Comparison of ENCODE assay signal across 10 mouse cellular contexts in genomic region chr2:71981896-71982295, GRCm38 (mm10). TPM values are rescaled to one million over a fixed set of nuclear protein-coding genes. Genes with fewer than 3 reads are reported as not detected.
A peak's percentile ranks its signal among the peaks of the same experiment; 100 is the strongest.
DNase-seq lines count a peak whose midpoint lies in the region; ATAC-seq and TF ChIP-seq lines count a peak whose summit lies in the region.
"Had no signal": no experiment of that assay in that cellular context is flagged by ENCODE, and none has a peak within 500 bp of the region (broad histone marks: within the 10 kb centered on the region; RNA-seq: fewer than 3 reads in every experiment).

No protein-coding gene starts in this region.

- no peak for DNase-seq in heart, embryonic 10.5 days (ENCODE audit: low spot score)
- DNase-seq in heart, postnatal 14 days = no peak
- DNase-seq in lung, postnatal 0 days (ENCODE audit: low spot score) = no peak
- DNase-seq in lung, postnatal 36 days = no peak
- no peak for DNase-seq in limb, embryonic 10.5 days (ENCODE audit: low spot score)
- no peak for DNase-seq in c-Kit-positive CD71-positive TER-119-positive erythroid progenitor cells, embryonic 14.5 days (ENCODE audit: low spot score)
- no peak for DNase-seq in right cerebral cortex, postnatal 36 days (ENCODE audit: low spot score in 2 of 2)
- DNase-seq: adrenal gland, postnatal 25 days; kidney, postnatal 36 days had no signal

- H3K36me3 ChIP-seq in heart, embryonic 10.5 days = no peaks in the 10 kb centered on the region
- H3K36me3 ChIP-seq in lung, postnatal 0 days (ENCODE audit: insufficient read depth, low read length) = no peaks in the 10 kb centered on the region
- H3K36me3 ChIP-seq in limb, embryonic 10.5 days = no peaks in the 10 kb centered on the region
- no peaks in the 10 kb centered on the region for H3K36me3 ChIP-seq in stomach, embryonic 16.5 days (ENCODE audit: control insufficient read depth, insufficient read depth, low read length)

- H3K4me3 ChIP-seq in heart, embryonic 10.5 days = peak overlapping the region; percentile 73; the same call in 1 of the 2 replicates
- no peak overlapping the region for H3K4me3 ChIP-seq in lung, postnatal 0 days (ENCODE audit: low read depth, low read length)
- H3K4me3 ChIP-seq in limb, embryonic 10.5 days = peak overlapping the region; percentile 61; the same call in 1 of the 2 replicates
- no peak overlapping the region for H3K4me3 ChIP-seq in stomach, embryonic 16.5 days (replicated peaks; ENCODE audit: low read length)

- no peaks in the 10 kb centered on the region for H3K9me3 ChIP-seq in heart, embryonic 10.5 days
- H3K9me3 ChIP-seq in lung, postnatal 0 days (ENCODE audit: low read length) = no peaks in the 10 kb centered on the region
- no peaks in the 10 kb centered on the region for H3K9me3 ChIP-seq in limb, embryonic 10.5 days (replicated peaks)
- no peaks in the 10 kb centered on the region for H3K9me3 ChIP-seq in stomach, embryonic 16.5 days (replicated peaks; ENCODE audit: control insufficient read depth, low read length)

- no peak for ATAC-seq in lung, postnatal 0 days
- no peak for ATAC-seq in stomach, embryonic 16.5 days (ENCODE audit: insufficient read depth, low FRiP score)

- no peak for TF ChIP-seq CTCF in lung, postnatal 0 days (IDR thresholded peaks at IDR 0.05)

- no peak overlapping the region for H3K27ac ChIP-seq in heart, embryonic 10.5 days
- H3K27ac ChIP-seq in lung, postnatal 0 days (ENCODE audit: low read length) = no peak overlapping the region
- no peak overlapping the region for H3K27ac ChIP-seq in limb, embryonic 10.5 days
- no peak overlapping the region for H3K27ac ChIP-seq in stomach, embryonic 16.5 days (ENCODE audit: low read length)

- peak overlapping the region; percentile 99 for H3K4me2 ChIP-seq in lung, postnatal 0 days (replicated peaks; ENCODE audit: low read depth, low read length)
- peak overlapping the region; percentile 97; the same call in 1 of the 2 replicates for H3K4me2 ChIP-seq in stomach, embryonic 16.5 days (ENCODE audit: low read depth, low read length)

- H3K27me3 ChIP-seq in heart, embryonic 10.5 days (ENCODE audit: insufficient read depth, poor library complexity, severe bottlenecking) = peaks cover 46% of the 10 kb centered on the region
- H3K27me3 ChIP-seq in lung, postnatal 0 days (replicated peaks; ENCODE audit: insufficient read depth, low read length) = no peaks in the 10 kb centered on the region
- peaks cover 50% of the 10 kb centered on the region for H3K27me3 ChIP-seq in limb, embryonic 10.5 days (ENCODE audit: low read depth, poor library complexity, severe bottlenecking)
- no peaks in the 10 kb centered on the region; the same call in 1 of the 2 replicates for H3K27me3 ChIP-seq in stomach, embryonic 16.5 days (ENCODE audit: control insufficient read depth, insufficient read depth, low read length)

- no peak overlapping the region for H3K9ac ChIP-seq in lung, postnatal 0 days (replicated peaks; ENCODE audit: low read depth)
- no peak overlapping the region for H3K9ac ChIP-seq in stomach, embryonic 16.5 days (ENCODE audit: low read length)

- H3K4me1 ChIP-seq in heart, embryonic 10.5 days = 0 out of 2 replicates have a peak, but pooled peaks cover 4% of the 10 kb centered on the region
- no peaks in the 10 kb centered on the region for H3K4me1 ChIP-seq in lung, postnatal 0 days (ENCODE audit: insufficient read depth, low read depth, low read length)
- peaks cover 10% of the 10 kb centered on the region for H3K4me1 ChIP-seq in limb, embryonic 10.5 days
- peaks cover 6% of the 10 kb centered on the region; the same call in 1 of the 2 replicates for H3K4me1 ChIP-seq in stomach, embryonic 16.5 days (ENCODE audit: control insufficient read depth, insufficient read depth, low read length)

- intact Hi-C loops in heart, postnatal 14 days (cut with DNase I) = no loop called here

- WGBS in heart, embryonic 10.5 days = 76% methylated on average over 6 of the region's 6 CpGs
- 76% methylated on average over 6 of the region's 6 CpGs for WGBS in lung, postnatal 0 days
- 67% methylated on average over 6 of the region's 6 CpGs for WGBS in limb, embryonic 10.5 days
- WGBS in stomach, embryonic 16.5 days = 67% methylated on average over 6 of the region's 6 CpGs

- TF ChIP-seq EP300 in lung, postnatal 0 days (IDR thresholded peaks at IDR 0.05) = no peak

RNA-seq across cellular contexts. Expression of gene Rapgef4, which starts 0.9 kb away (rescaled TPM):
- polyA plus RNA-seq in heart, embryonic 10.5 days (2016; fragmentation: Nextera tagmentation; extraction: Ambion mirVana) = 2.8 and 3.1 TPM in 2 replicates
- 10 to 100 TPM; 18.9 to 19.3 TPM for total RNA-seq in heart, postnatal 14 days (2021)
- 4.4 and 5.0 TPM in 2 replicates for polyA plus RNA-seq in lung, postnatal 0 days (2015; fragmentation: Nextera tagmentation; extraction: Ambion mirVana)
- polyA plus RNA-seq in limb, embryonic 10.5 days (2016; fragmentation: Nextera tagmentation; extraction: Ambion mirVana) = 1.6 TPM in 2 replicates
- polyA plus RNA-seq in stomach, embryonic 16.5 days (2015; fragmentation: Nextera tagmentation; extraction: Ambion mirVana) = 3.6 and 5.6 TPM in 2 replicates

Comparison
In these comparisons a context has a peak if more than half of its experiments do, and no peak if none do; other contexts are left out.
1. H3K4me3 ChIP-seq: peak in heart, embryonic 10.5 days (single experiment) and limb, embryonic 10.5 days (single experiment); none in lung, postnatal 0 days (single experiment) and stomach, embryonic 16.5 days (single experiment).